22 mouse cellular contexts compared by ENCODE assay signal in genomic region chr9:71288738-71289137, GRCm38 (mm10).
"Had no signal": no experiment of that assay in that cellular context is flagged by ENCODE, and none has a peak within 500 bp of the region (broad histone marks: within the 10 kb centered on the region; RNA-seq: fewer than 3 reads in every experiment).

No protein-coding gene starts in this region.

- H3K9ac ChIP-seq: limb, embryonic 12.5 days; limb, embryonic 15.5 days; liver, embryonic 14.5 days; liver, postnatal 0 days; lung, embryonic 15.5 days; midbrain, embryonic 12.5 days; midbrain, embryonic 15.5 days; neural tube, embryonic 12.5 days; neural tube, embryonic 15.5 days had no signal

- H3K9me3 ChIP-seq: limb, embryonic 12.5 days; limb, embryonic 15.5 days; lung, embryonic 15.5 days; midbrain, embryonic 12.5 days; midbrain, embryonic 15.5 days; neural tube, embryonic 12.5 days; neural tube, embryonic 15.5 days had no signal

- H3K4me3 ChIP-seq: limb, embryonic 12.5 days; limb, embryonic 15.5 days; lung, embryonic 15.5 days; midbrain, embryonic 12.5 days; midbrain, embryonic 15.5 days; neural tube, embryonic 12.5 days; neural tube, embryonic 15.5 days had no signal

- H3K27me3 ChIP-seq: lung, embryonic 15.5 days; midbrain, embryonic 12.5 days; midbrain, embryonic 15.5 days; neural tube, embryonic 12.5 days; neural tube, embryonic 15.5 days had no signal

- ATAC-seq: liver, postnatal 0 days; midbrain, embryonic 15.5 days had no signal

- H3K27ac ChIP-seq: limb, embryonic 12.5 days; limb, embryonic 15.5 days; liver, embryonic 14.5 days; lung, embryonic 15.5 days; midbrain, embryonic 12.5 days; midbrain, embryonic 15.5 days; neural tube, embryonic 12.5 days; neural tube, embryonic 15.5 days; stomach, postnatal 0 days had no signal

- DNase-seq: kidney, postnatal 14 days; kidney, postnatal 4 days; left cerebral cortex, postnatal 4 days; liver, postnatal 0 days; lung, postnatal 10 days; lung, postnatal 36 days; right cerebral cortex, adult 18-20 months; right cerebral cortex, postnatal 14 days; right cerebral cortex, postnatal 4 days; thymus, adult 2 months; thymus, postnatal 14 days; thymus, postnatal 4 days had no signal

- H3K36me3 ChIP-seq: limb, embryonic 12.5 days; limb, embryonic 15.5 days; lung, embryonic 15.5 days; midbrain, embryonic 12.5 days; midbrain, embryonic 15.5 days; neural tube, embryonic 12.5 days; neural tube, embryonic 15.5 days had no signal

- H3K4me1 ChIP-seq: limb, embryonic 15.5 days; lung, embryonic 15.5 days; midbrain, embryonic 12.5 days; midbrain, embryonic 15.5 days; neural tube, embryonic 12.5 days; neural tube, embryonic 15.5 days had no signal

- H3K4me2 ChIP-seq: limb, embryonic 12.5 days; limb, embryonic 15.5 days; liver, embryonic 11.5 days; lung, embryonic 15.5 days; midbrain, embryonic 12.5 days; midbrain, embryonic 15.5 days; neural tube, embryonic 12.5 days; neural tube, embryonic 15.5 days had no signal
